Mouse (Mus musculus) B cell, adult (primary cell): ENCODE data around the gene Cnnm2. TPM values are rescaled to one million over a fixed set of nuclear protein-coding genes. Genes with fewer than 3 reads are reported as not detected.

ENCODE experiments used
- total RNA-seq: library from RNA; stranded (reverse); gene quantifications from 4 replicates; pipeline ENCODE4 v1.2.4, GENCODE M21; 2023; ENCODE audit not compliant: inconsistent age

The Cnnm2 gene
- total RNA-seq = 4.2 to 4.6 TPM (median 4.3 TPM) in 4 replicates

GRCm38 (mm10) chr19:46761247-46761946, at the start of gene Cnnm2:
TSS of gene Cnnm2 (plus strand) at chr19:46761596.

Other genes with a start within 250 kb of the Cnnm2 start
- 9.0 to 17.3 TPM (median 13.5 TPM) in 4 replicates for gene Arl3, start 188.4 kb upstream of the Cnnm2 start, total RNA-seq
- 10.3 to 15.9 TPM (median 14.5 TPM) in 4 replicates for gene Sfxn2, start 188.2 kb upstream of the Cnnm2 start, total RNA-seq
- 56.6 to 66.2 TPM (median 61.5 TPM) in 4 replicates for gene Wbp1l, start 162.5 kb upstream of the Cnnm2 start, total RNA-seq
- not detected in 4 replicates for gene Cyp17a1, start 88.4 kb upstream of the Cnnm2 start, total RNA-seq
- 11.1 to 12.4 TPM (median 11.2 TPM) in 4 replicates for gene Borcs7, start 71.7 kb upstream of the Cnnm2 start, total RNA-seq
- gene As3mt, start 54.1 kb upstream of the Cnnm2 start, total RNA-seq = 46.7 to 57.1 TPM (median 50.5 TPM) in 4 replicates